Mouse (Mus musculus): ENCODE measurements around the gene Kcnj11. TPM values are rescaled to one million over a fixed set of nuclear protein-coding genes. Genes with fewer than 3 reads are reported as not detected.

The Kcnj11 gene
- polyA plus RNA-seq, 1 experiment from 2014 or later = 0.14 TPM

- Histone ChIP-seq H3K27me3 (peaks cover 17% of the 10 kb centered on the region), H3K4me3 (no peak overlapping the region), H3K4me1 (no peaks in the 10 kb centered on the region), H3K27ac (no peak overlapping the region), H3K9ac (no peak overlapping the region), H3K9me3 (no peaks in the 10 kb centered on the region), H3K36me3 (no peaks in the 10 kb centered on the region), H3K4me2 (replicated peaks) (no peak overlapping the region)
- ATAC-seq (ENCODE audit: insufficient number of reproducible peaks, insufficient read depth, low FRiP score, low TSS enrichment) = no peak
- WGBS = 78% methylated on average over 8 of the region's 8 CpGs
Observed at GRCm38 (mm10) chr7:46103075-46103591, 2.6 kb upstream of the Kcnj11 start.

- 81% methylated on average over 13 of the region's 13 CpGs for WGBS
Observed at GRCm38 (mm10) chr7:46099682-46100081, 882 bp downstream of the Kcnj11 start.

GRCm38 (mm10) chr7:46098919-46099286, 1.7 kb downstream of the Kcnj11 start:
- H3K27me3 ChIP-seq = peaks cover 32% of the 10 kb centered on the region
- H3K4me1 ChIP-seq = no peaks in the 10 kb centered on the region
- H3K9ac ChIP-seq = no peak overlapping the region
- H3K9me3 ChIP-seq = no peaks in the 10 kb centered on the region
- H3K27ac ChIP-seq = no peak overlapping the region
- H3K4me3 ChIP-seq = no peak overlapping the region
- ATAC-seq (ENCODE audit: insufficient number of reproducible peaks, insufficient read depth, low FRiP score, low TSS enrichment) = no peak
- H3K4me2 ChIP-seq (replicated peaks) = no peak overlapping the region
- no peaks in the 10 kb centered on the region for H3K36me3 ChIP-seq
- 93% methylated on average over 19 of the region's 19 CpGs for WGBS

More at GRCm38 (mm10) chr7:46099682-46100081, 882 bp downstream of the Kcnj11 start:
- no peaks in the 10 kb centered on the region for H3K4me1 ChIP-seq
- H3K4me3 ChIP-seq = no peak overlapping the region
- H3K9me3 ChIP-seq = no peaks in the 10 kb centered on the region
- H3K9ac ChIP-seq = no peak overlapping the region
- peak overlapping the region; percentile 75; the same call in 1 of the 2 replicates for H3K4me2 ChIP-seq (replicated peaks)
- no peak for ATAC-seq (ENCODE audit: insufficient number of reproducible peaks, insufficient read depth, low FRiP score, low TSS enrichment)
- peaks cover 27% of the 10 kb centered on the region for H3K27me3 ChIP-seq
- no peak overlapping the region for H3K27ac ChIP-seq
- no peaks in the 10 kb centered on the region for H3K36me3 ChIP-seq

- H3K4me3 ChIP-seq = no peak overlapping the region
- WGBS = 81% methylated on average over 19 of the region's 19 CpGs
Observed at GRCm38 (mm10) chr7:46098221-46098918, 2.2 kb downstream of the Kcnj11 start.

GRCm38 (mm10) chr7:46097319-46097783, 3.2 kb downstream of the Kcnj11 start:
- no peak for ATAC-seq (ENCODE audit: insufficient number of reproducible peaks, insufficient read depth, low FRiP score, low TSS enrichment)
- Histone ChIP-seq H3K4me3 (no peak overlapping the region), H3K9ac (no peak overlapping the region), H3K9me3 (no peaks in the 10 kb centered on the region), H3K4me1 (no peaks in the 10 kb centered on the region), H3K36me3 (no peaks in the 10 kb centered on the region), H3K27me3 (peaks cover 32% of the 10 kb centered on the region), H3K4me2 (replicated peaks) (no peak overlapping the region), H3K27ac (no peak overlapping the region)
- WGBS = 52% methylated on average over 4 of the region's 4 CpGs

More at GRCm38 (mm10) chr7:46098221-46098918, 2.2 kb downstream of the Kcnj11 start:
- ATAC-seq (ENCODE audit: insufficient number of reproducible peaks, insufficient read depth, low FRiP score, low TSS enrichment) = no peak
- H3K36me3 ChIP-seq = no peaks in the 10 kb centered on the region
- no peaks in the 10 kb centered on the region for H3K9me3 ChIP-seq
- no peak overlapping the region for H3K27ac ChIP-seq
- peaks cover 32% of the 10 kb centered on the region for H3K27me3 ChIP-seq
- no peaks in the 10 kb centered on the region for H3K4me1 ChIP-seq
- H3K9ac ChIP-seq = no peak overlapping the region
- no peak overlapping the region for H3K4me2 ChIP-seq (replicated peaks)

GRCm38 (mm10) chr7:46096136-46096535, 4.4 kb downstream of the Kcnj11 start:
- H3K27me3 ChIP-seq = peaks cover 32% of the 10 kb centered on the region
- no peak overlapping the region for H3K9ac ChIP-seq
- ATAC-seq (ENCODE audit: insufficient number of reproducible peaks, insufficient read depth, low FRiP score, low TSS enrichment) = no peak
- WGBS = 2% methylated on average over 4 of the region's 4 CpGs
- no peak overlapping the region for H3K27ac ChIP-seq
- no peaks in the 10 kb centered on the region for H3K4me1 ChIP-seq
- no peaks in the 10 kb centered on the region for H3K9me3 ChIP-seq
- no peak overlapping the region for H3K4me2 ChIP-seq (replicated peaks)
- no peak overlapping the region for H3K4me3 ChIP-seq
- no peaks in the 10 kb centered on the region for H3K36me3 ChIP-seq

- Histone ChIP-seq H3K36me3 (no peaks in the 10 kb centered on the region), H3K9ac (no peak overlapping the region), H3K4me2 (replicated peaks) (no peak overlapping the region), H3K4me3 (no peak overlapping the region), H3K27me3 (peaks cover 15% of the 10 kb centered on the region; the same call in 1 of the 2 replicates), H3K27ac (no peak overlapping the region), H3K9me3 (peaks cover 4% of the 10 kb centered on the region; the same call in 1 of the 2 replicates), H3K4me1 (no peaks in the 10 kb centered on the region)
- WGBS = 33% methylated on average over 8 of the region's 8 CpGs
- ATAC-seq (ENCODE audit: insufficient number of reproducible peaks, insufficient read depth, low FRiP score, low TSS enrichment) = no peak
Observed at GRCm38 (mm10) chr7:46092803-46093202, 7.8 kb downstream of the Kcnj11 start.

- Histone ChIP-seq H3K9me3 (peaks cover 4% of the 10 kb centered on the region; the same call in 1 of the 2 replicates), H3K4me1 (no peaks in the 10 kb centered on the region), H3K36me3 (peaks cover 22% of the 10 kb centered on the region), H3K4me3 (no peak overlapping the region), H3K9ac (no peak overlapping the region), H3K27me3 (no peaks in the 10 kb centered on the region), H3K27ac (no peak overlapping the region), H3K4me2 (replicated peaks) (no peak overlapping the region)
- ATAC-seq (ENCODE audit: insufficient number of reproducible peaks, insufficient read depth, low FRiP score, low TSS enrichment) = no peak
- 86% methylated on average over 6 of the region's 6 CpGs for WGBS
Observed at GRCm38 (mm10) chr7:46088241-46088640, 12.3 kb downstream of the Kcnj11 start.

- 84% methylated on average over 6 of the region's 6 CpGs for WGBS
- ATAC-seq (ENCODE audit: insufficient number of reproducible peaks, insufficient read depth, low FRiP score, low TSS enrichment) = no peak
Observed at GRCm38 (mm10) chr7:46086378-46086777, 14.2 kb downstream of the Kcnj11 start.

GRCm38 (mm10) chr7:46084839-46085513, 15.6 kb downstream of the Kcnj11 start:
- 71% methylated on average over 16 of the region's 16 CpGs for WGBS
- Histone ChIP-seq H3K27me3 (no peaks in the 10 kb centered on the region), H3K4me3 (no peak overlapping the region), H3K27ac (no peak overlapping the region), H3K4me1 (no peaks in the 10 kb centered on the region), H3K4me2 (replicated peaks) (no peak overlapping the region), H3K9me3 (peaks cover 4% of the 10 kb centered on the region; the same call in 1 of the 2 replicates), H3K9ac (no peak overlapping the region), H3K36me3 (peaks cover 53% of the 10 kb centered on the region)
- no peak for ATAC-seq (ENCODE audit: insufficient number of reproducible peaks, insufficient read depth, low FRiP score, low TSS enrichment)

More at GRCm38 (mm10) chr7:46086378-46086777, 14.2 kb downstream of the Kcnj11 start:
- peaks cover 39% of the 10 kb centered on the region for H3K36me3 ChIP-seq
- H3K4me2 ChIP-seq (replicated peaks) = no peak overlapping the region
- H3K4me3 ChIP-seq = no peak overlapping the region
- H3K27ac ChIP-seq = no peak overlapping the region
- peaks cover 4% of the 10 kb centered on the region; the same call in 1 of the 2 replicates for H3K9me3 ChIP-seq
- no peaks in the 10 kb centered on the region for H3K4me1 ChIP-seq
- H3K9ac ChIP-seq = no peak overlapping the region
- no peaks in the 10 kb centered on the region for H3K27me3 ChIP-seq

GRCm38 (mm10) chr7:46084024-46084423, 16.5 kb downstream of the Kcnj11 start:
- H3K27me3 ChIP-seq = no peaks in the 10 kb centered on the region
- H3K27ac ChIP-seq = no peak overlapping the region
- H3K4me1 ChIP-seq = no peaks in the 10 kb centered on the region
- H3K4me3 ChIP-seq = no peak overlapping the region
- no peak overlapping the region for H3K9ac ChIP-seq
- peaks cover 63% of the 10 kb centered on the region for H3K36me3 ChIP-seq
- H3K4me2 ChIP-seq (replicated peaks) = no peak overlapping the region
- no peak for ATAC-seq (ENCODE audit: insufficient number of reproducible peaks, insufficient read depth, low FRiP score, low TSS enrichment)
- 93% methylated on average over 10 of the region's 10 CpGs for WGBS
- peaks cover 4% of the 10 kb centered on the region; the same call in 1 of the 2 replicates for H3K9me3 ChIP-seq

- 92% methylated on average over 12 of the region's 12 CpGs for WGBS
Observed at GRCm38 (mm10) chr7:46077675-46078074, 22.9 kb downstream of the Kcnj11 start.

More at GRCm38 (mm10) chr7:46077675-46078074, 22.9 kb downstream of the Kcnj11 start:
- H3K27me3 ChIP-seq = no peaks in the 10 kb centered on the region
- no peaks in the 10 kb centered on the region for H3K9me3 ChIP-seq
- ATAC-seq (ENCODE audit: insufficient number of reproducible peaks, insufficient read depth, low FRiP score, low TSS enrichment) = no peak
- no peaks in the 10 kb centered on the region for H3K4me1 ChIP-seq
- H3K9ac ChIP-seq = no peak overlapping the region
- H3K4me3 ChIP-seq = no peak overlapping the region
- H3K36me3 ChIP-seq = peaks cover 88% of the 10 kb centered on the region
- H3K27ac ChIP-seq = no peak overlapping the region
- H3K4me2 ChIP-seq (replicated peaks) = no peak overlapping the region

Data from embryonic facial prominence, embryonic 12.5 days (tissue).